Mouse (Mus musculus): ENCODE results near the gene Apbb1ip. TPM values are rescaled to one million over a fixed set of nuclear protein-coding genes. Genes with fewer than 3 reads are reported as not detected.

The Apbb1ip gene
- polyA plus RNA-seq, 1 experiment from 2014 or later = 0.88 TPM

- Histone ChIP-seq H3K27ac (ENCODE audit: low read depth, low read length) (no peak overlapping the region), H3K4me1 (ENCODE audit: control insufficient read depth, insufficient read depth, low read length) (no peaks in the 10 kb centered on the region), H3K9me3 (ENCODE audit: control insufficient read depth, low read length) (no peaks in the 10 kb centered on the region), H3K4me3 (ENCODE audit: low read depth, low read length) (no peak overlapping the region), H3K4me2 (ENCODE audit: low read depth, low read length) (no peak overlapping the region), H3K36me3 (ENCODE audit: control insufficient read depth, insufficient read depth, low read length) (no peaks in the 10 kb centered on the region), H3K9ac (replicated peaks; ENCODE audit: low read depth, low read length) (no peak overlapping the region), H3K27me3 (ENCODE audit: control insufficient read depth, insufficient read depth, low read length) (no peaks in the 10 kb centered on the region)
- ATAC-seq (ENCODE audit: low read depth) = no peak
Measured at GRCm38 (mm10) chr2:22747941-22748340, 26.0 kb upstream of the Apbb1ip start.

GRCm38 (mm10) chr2:22749761-22750160, 24.1 kb upstream of the Apbb1ip start:
- WGBS = 86% methylated on average over 3 of the region's 3 CpGs
- no peak overlapping the region for H3K27ac ChIP-seq (ENCODE audit: low read depth, low read length)
- no peaks in the 10 kb centered on the region for H3K36me3 ChIP-seq (ENCODE audit: control insufficient read depth, insufficient read depth, low read length)
- H3K4me3 ChIP-seq (ENCODE audit: low read depth, low read length) = no peak overlapping the region
- no peak for ATAC-seq (ENCODE audit: low read depth)
- H3K9ac ChIP-seq (replicated peaks; ENCODE audit: low read depth, low read length) = no peak overlapping the region
- no peaks in the 10 kb centered on the region for H3K9me3 ChIP-seq (ENCODE audit: control insufficient read depth, low read length)
- no peaks in the 10 kb centered on the region for H3K4me1 ChIP-seq (ENCODE audit: control insufficient read depth, insufficient read depth, low read length)
- no peaks in the 10 kb centered on the region for H3K27me3 ChIP-seq (ENCODE audit: control insufficient read depth, insufficient read depth, low read length)
- H3K4me2 ChIP-seq (ENCODE audit: low read depth, low read length) = no peak overlapping the region

GRCm38 (mm10) chr2:22752492-22752891, 21.4 kb upstream of the Apbb1ip start:
- ATAC-seq (ENCODE audit: low read depth) = no peak

GRCm38 (mm10) chr2:22753461-22754075, 20.3 kb upstream of the Apbb1ip start:
- Histone ChIP-seq H3K4me1 (ENCODE audit: control insufficient read depth, insufficient read depth, low read length) (no peaks in the 10 kb centered on the region), H3K9ac (replicated peaks; ENCODE audit: low read depth, low read length) (no peak overlapping the region), H3K4me2 (ENCODE audit: low read depth, low read length) (no peak overlapping the region), H3K27ac (ENCODE audit: low read depth, low read length) (no peak overlapping the region), H3K36me3 (ENCODE audit: control insufficient read depth, insufficient read depth, low read length) (no peaks in the 10 kb centered on the region), H3K27me3 (ENCODE audit: control insufficient read depth, insufficient read depth, low read length) (no peaks in the 10 kb centered on the region), H3K9me3 (ENCODE audit: control insufficient read depth, low read length) (no peaks in the 10 kb centered on the region), H3K4me3 (ENCODE audit: low read depth, low read length) (no peak overlapping the region)
- no peak for ATAC-seq (ENCODE audit: low read depth)
- 72% methylated on average over 2 of the region's 2 CpGs for WGBS

More at GRCm38 (mm10) chr2:22752492-22752891, 21.4 kb upstream of the Apbb1ip start:
- no peaks in the 10 kb centered on the region for H3K9me3 ChIP-seq (ENCODE audit: control insufficient read depth, low read length)
- H3K27me3 ChIP-seq (ENCODE audit: control insufficient read depth, insufficient read depth, low read length) = no peaks in the 10 kb centered on the region
- H3K9ac ChIP-seq (replicated peaks; ENCODE audit: low read depth, low read length) = no peak overlapping the region
- no peak overlapping the region for H3K4me3 ChIP-seq (ENCODE audit: low read depth, low read length)
- H3K4me1 ChIP-seq (ENCODE audit: control insufficient read depth, insufficient read depth, low read length) = no peaks in the 10 kb centered on the region
- H3K27ac ChIP-seq (ENCODE audit: low read depth, low read length) = no peak overlapping the region
- WGBS = 85% methylated on average over 4 of the region's 4 CpGs
- H3K4me2 ChIP-seq (ENCODE audit: low read depth, low read length) = no peak overlapping the region
- no peaks in the 10 kb centered on the region for H3K36me3 ChIP-seq (ENCODE audit: control insufficient read depth, insufficient read depth, low read length)

- H3K9ac ChIP-seq (replicated peaks; ENCODE audit: low read depth, low read length) = no peak overlapping the region
- no peaks in the 10 kb centered on the region for H3K36me3 ChIP-seq (ENCODE audit: control insufficient read depth, insufficient read depth, low read length)
- no peak for ATAC-seq (ENCODE audit: low read depth)
- H3K4me2 ChIP-seq (ENCODE audit: low read depth, low read length) = no peak overlapping the region
- 79% methylated on average over 4 of the region's 4 CpGs for WGBS
- no peak overlapping the region for H3K4me3 ChIP-seq (ENCODE audit: low read depth, low read length)
- H3K9me3 ChIP-seq (ENCODE audit: control insufficient read depth, low read length) = no peaks in the 10 kb centered on the region
- no peak overlapping the region for H3K27ac ChIP-seq (ENCODE audit: low read depth, low read length)
- no peaks in the 10 kb centered on the region for H3K27me3 ChIP-seq (ENCODE audit: control insufficient read depth, insufficient read depth, low read length)
- H3K4me1 ChIP-seq (ENCODE audit: control insufficient read depth, insufficient read depth, low read length) = no peaks in the 10 kb centered on the region
Measured at GRCm38 (mm10) chr2:22754222-22754824, 19.6 kb upstream of the Apbb1ip start.

GRCm38 (mm10) chr2:22755561-22755960, 18.3 kb upstream of the Apbb1ip start:
- Histone ChIP-seq H3K36me3 (ENCODE audit: control insufficient read depth, insufficient read depth, low read length) (no peaks in the 10 kb centered on the region), H3K27ac (ENCODE audit: low read depth, low read length) (no peak overlapping the region), H3K9ac (replicated peaks; ENCODE audit: low read depth, low read length) (no peak overlapping the region), H3K4me2 (ENCODE audit: low read depth, low read length) (no peak overlapping the region), H3K4me3 (ENCODE audit: low read depth, low read length) (no peak overlapping the region), H3K27me3 (ENCODE audit: control insufficient read depth, insufficient read depth, low read length) (no peaks in the 10 kb centered on the region), H3K4me1 (ENCODE audit: control insufficient read depth, insufficient read depth, low read length) (no peaks in the 10 kb centered on the region), H3K9me3 (ENCODE audit: control insufficient read depth, low read length) (no peaks in the 10 kb centered on the region)
- no peak for ATAC-seq (ENCODE audit: low read depth)
- WGBS = 85% methylated on average over 6 of the region's 6 CpGs

- H3K27ac ChIP-seq (ENCODE audit: low read depth, low read length) = no peak overlapping the region
Measured at GRCm38 (mm10) chr2:22758310-22758972, 15.5 kb upstream of the Apbb1ip start.

GRCm38 (mm10) chr2:22760452-22760851, 13.4 kb upstream of the Apbb1ip start:
- Histone ChIP-seq H3K4me2 (ENCODE audit: low read depth, low read length) (no peak overlapping the region), H3K9me3 (ENCODE audit: control insufficient read depth, low read length) (no peaks in the 10 kb centered on the region), H3K4me1 (ENCODE audit: control insufficient read depth, insufficient read depth, low read length) (no peaks in the 10 kb centered on the region), H3K36me3 (ENCODE audit: control insufficient read depth, insufficient read depth, low read length) (no peaks in the 10 kb centered on the region), H3K27me3 (ENCODE audit: control insufficient read depth, insufficient read depth, low read length) (no peaks in the 10 kb centered on the region), H3K27ac (ENCODE audit: low read depth, low read length) (no peak overlapping the region), H3K9ac (replicated peaks; ENCODE audit: low read depth, low read length) (no peak overlapping the region), H3K4me3 (ENCODE audit: low read depth, low read length) (no peak overlapping the region)
- 50% methylated on average over 2 of the region's 2 CpGs for WGBS
- ATAC-seq (ENCODE audit: low read depth) = no peak

More at GRCm38 (mm10) chr2:22758310-22758972, 15.5 kb upstream of the Apbb1ip start:
- WGBS = 42% methylated on average over 6 of the region's 6 CpGs
- no peak for ATAC-seq (ENCODE audit: low read depth)
- no peak overlapping the region for H3K4me2 ChIP-seq (ENCODE audit: low read depth, low read length)
- H3K36me3 ChIP-seq (ENCODE audit: control insufficient read depth, insufficient read depth, low read length) = no peaks in the 10 kb centered on the region
- no peak overlapping the region for H3K4me3 ChIP-seq (ENCODE audit: low read depth, low read length)
- H3K9ac ChIP-seq (replicated peaks; ENCODE audit: low read depth, low read length) = no peak overlapping the region
- no peaks in the 10 kb centered on the region for H3K4me1 ChIP-seq (ENCODE audit: control insufficient read depth, insufficient read depth, low read length)
- H3K27me3 ChIP-seq (ENCODE audit: control insufficient read depth, insufficient read depth, low read length) = no peaks in the 10 kb centered on the region
- no peaks in the 10 kb centered on the region for H3K9me3 ChIP-seq (ENCODE audit: control insufficient read depth, low read length)

- H3K4me1 ChIP-seq (ENCODE audit: control insufficient read depth, insufficient read depth, low read length) = no peaks in the 10 kb centered on the region
- H3K9ac ChIP-seq (replicated peaks; ENCODE audit: low read depth, low read length) = no peak overlapping the region
- H3K27ac ChIP-seq (ENCODE audit: low read depth, low read length) = no peak overlapping the region
- no peak overlapping the region for H3K4me2 ChIP-seq (ENCODE audit: low read depth, low read length)
- WGBS = 84% methylated on average over 7 of the region's 7 CpGs
- H3K9me3 ChIP-seq (ENCODE audit: control insufficient read depth, low read length) = no peaks in the 10 kb centered on the region
- H3K36me3 ChIP-seq (ENCODE audit: control insufficient read depth, insufficient read depth, low read length) = no peaks in the 10 kb centered on the region
- H3K4me3 ChIP-seq (ENCODE audit: low read depth, low read length) = no peak overlapping the region
- no peak for ATAC-seq (ENCODE audit: low read depth)
- H3K27me3 ChIP-seq (ENCODE audit: control insufficient read depth, insufficient read depth, low read length) = no peaks in the 10 kb centered on the region
Measured at GRCm38 (mm10) chr2:22761103-22761521, 12.8 kb upstream of the Apbb1ip start.

Measured in neural tube, embryonic 14.5 days (tissue).